Mouse (Mus musculus) liver, embryonic 13.5 days (tissue): ENCODE data around the gene Cd164l2. TPM values are rescaled to one million over a fixed set of nuclear protein-coding genes. Genes with fewer than 3 reads are reported as not detected.

ENCODE experiments used
- ATAC-seq: fragments of 200-750 bp; cut with Nextera tagmentation; 2 replicates; pipeline ENCODE4 v1.8.0; 2017; ENCODE audit warnings: low read depth, mild to moderate bottlenecking, moderate number of reproducible peaks, moderate library complexity
- DNase-seq: peaks from one replicate; pipeline ENCODE4 v3.0.0; 2022
- H3K27ac ChIP-seq: fragments of 300-500 bp; sonication (generic); 2 replicates; pipeline ENCODE4 v1.5.1; 2015; ENCODE audit warnings: moderate library complexity, mild to moderate bottlenecking, inconsistent platforms
- H3K27me3 ChIP-seq: fragments of 300-500 bp; sonication (generic); 2 replicates; pipeline ENCODE4 v1.6.1; 2015; ENCODE audit warnings: mild to moderate bottlenecking, inconsistent platforms
- H3K36me3 ChIP-seq: fragments of 300-500 bp; sonication (generic); 2 replicates; pipeline ENCODE4 v1.6.1; 2015; ENCODE audit warnings: mild to moderate bottlenecking, inconsistent platforms
- H3K4me1 ChIP-seq: fragments of 300-500 bp; sonication (generic); replicated peaks from 2 replicates; pipeline ENCODE4 v1.6.1; 2015; ENCODE audit warnings: inconsistent platforms
- H3K4me2 ChIP-seq: fragments of 300-500 bp; sonication (generic); 2 replicates; pipeline ENCODE4 v1.6.1; 2015; ENCODE audit warnings: inconsistent platforms, mild to moderate bottlenecking, moderate library complexity
- H3K4me3 ChIP-seq: fragments of 300-500 bp; sonication (generic); replicated peaks from 2 replicates; pipeline ENCODE4 v1.5.1; 2015; ENCODE audit warnings: mild to moderate bottlenecking, inconsistent platforms
- H3K9ac ChIP-seq: fragments of 300-500 bp; sonication (generic); 2 replicates; pipeline ENCODE4 v1.6.1; 2015; ENCODE audit warnings: mild to moderate bottlenecking, inconsistent platforms
- H3K9me3 ChIP-seq: fragments of 300-500 bp; sonication (generic); replicated peaks from 2 replicates; pipeline ENCODE4 v1.6.1; 2016; ENCODE audit warnings: inconsistent platforms
- WGBS: fragments of 180-500 bp; shearing (Covaris S2); methylation state at CpG from one replicate; pipeline ENCODE4 v1.1.7; 2015; ENCODE audit not compliant: insufficient replicate concordance; 5-methylcytosine and 5-hydroxymethylcytosine counted together
- polyA plus RNA-seq: library from polyadenylated mRNA; unstranded; fragments of >200 nt; fragmentation: Nextera tagmentation; extraction: Ambion mirVana; gene quantifications from 2 replicates; pipeline ENCODE4 v1.2.1, GENCODE M21; 2015

Gene Cd164l2
- polyA plus RNA-seq, 1 experiment from 2014 or later: 0.20 TPM

GRCm38 (mm10) chr4:133257798-133258408, 46.0 kb downstream of the Cd164l2 start:
- H3K27me3 ChIP-seq: peaks cover 44% of the 10 kb centered on the region

GRCm38 (mm10) chr4:133261641-133262374, 49.9 kb downstream of the Cd164l2 start:
- no peak overlapping the region for H3K27ac ChIP-seq
- 52% methylated on average over 10 of the region's 10 CpGs for WGBS
- no peak for ATAC-seq

More at GRCm38 (mm10) chr4:133257798-133258408, 46.0 kb downstream of the Cd164l2 start:
- H3K4me2 ChIP-seq: no peak overlapping the region
- H3K36me3 ChIP-seq: no peaks in the 10 kb centered on the region
- H3K4me3 ChIP-seq: no peak overlapping the region
- H3K9ac ChIP-seq: no peak overlapping the region
- ATAC-seq: 0 out of 2 replicates have a peak, but pooled peaks have one; percentile 22
- 59% methylated on average over 12 of the region's 12 CpGs for WGBS
- DNase-seq: no peak
- no peaks in the 10 kb centered on the region for H3K9me3 ChIP-seq
- H3K4me1 ChIP-seq: peaks cover 21% of the 10 kb centered on the region
- no peak overlapping the region for H3K27ac ChIP-seq

GRCm38 (mm10) chr4:133262375-133262765, 50.4 kb downstream of the Cd164l2 start:
- Histone ChIP-seq H3K9me3 (no peaks in the 10 kb centered on the region), H3K9ac (no peak overlapping the region), H3K4me3 (no peak overlapping the region), H3K4me1 (peaks cover 20% of the 10 kb centered on the region), H3K27me3 (peaks cover 14% of the 10 kb centered on the region; the same call in 1 of the 2 replicates), H3K4me2 (no peak overlapping the region), H3K36me3 (peaks cover 32% of the 10 kb centered on the region), H3K27ac (no peak overlapping the region)
- 46% methylated on average over 7 of the region's 7 CpGs for WGBS
- no peak for ATAC-seq
- no peak for DNase-seq

More at GRCm38 (mm10) chr4:133261641-133262374, 49.9 kb downstream of the Cd164l2 start:
- Histone ChIP-seq H3K36me3 (peaks cover 26% of the 10 kb centered on the region), H3K4me2 (no peak overlapping the region), H3K9me3 (no peaks in the 10 kb centered on the region), H3K27me3 (peaks cover 20% of the 10 kb centered on the region), H3K9ac (no peak overlapping the region), H3K4me1 (peaks cover 21% of the 10 kb centered on the region), H3K4me3 (no peak overlapping the region)
- DNase-seq: no peak

- peaks cover 9% of the 10 kb centered on the region; the same call in 1 of the 2 replicates for H3K27me3 ChIP-seq
- H3K4me2 ChIP-seq: no peak within 1 kb of the TSS
- H3K4me3 ChIP-seq: no peak within 1 kb of the TSS
- H3K9me3 ChIP-seq: no peaks in the 10 kb centered on the region
- DNase-seq (no peak), ATAC-seq (no peak)
- 32% methylated on average over 7 of the region's 7 CpGs for WGBS
- no peak within 1 kb of the TSS for H3K9ac ChIP-seq
- H3K36me3 ChIP-seq: peaks cover 37% of the 10 kb centered on the region
- H3K4me1 ChIP-seq: peaks cover 16% of the 10 kb centered on the region
- H3K27ac ChIP-seq: no peak within 1 kb of the TSS
These were observed 51.0 kb downstream of the Cd164l2 start, which contains the start of gene Sytl1 for GRCm38 (mm10) chr4:133262882-133263281. Gene Sytl1 (minus strand): TSS chr4:133263113.

GRCm38 (mm10) chr4:133263756-133264155, 51.8 kb downstream of the Cd164l2 start:
- Histone ChIP-seq H3K4me1 (peaks cover 15% of the 10 kb centered on the region), H3K9ac (no peak overlapping the region), H3K27me3 (0 out of 2 replicates have a peak, but pooled peaks cover 3% of the 10 kb centered on the region), H3K36me3 (peaks cover 46% of the 10 kb centered on the region), H3K4me3 (no peak overlapping the region), H3K4me2 (no peak overlapping the region), H3K27ac (no peak overlapping the region), H3K9me3 (no peaks in the 10 kb centered on the region)
- 70% methylated on average over 5 of the region's 5 CpGs for WGBS
- DNase-seq: no peak
- ATAC-seq: no peak

- DNase-seq: no peak
- H3K9ac ChIP-seq: no peak overlapping the region
- no peaks in the 10 kb centered on the region for H3K9me3 ChIP-seq
- ATAC-seq: no peak
- H3K4me3 ChIP-seq: no peak overlapping the region
- WGBS: 72% methylated on average over 2 of the region's 2 CpGs
- H3K4me2 ChIP-seq: no peak overlapping the region
- no peaks in the 10 kb centered on the region for H3K27me3 ChIP-seq
- peaks cover 15% of the 10 kb centered on the region for H3K4me1 ChIP-seq
- peaks cover 54% of the 10 kb centered on the region for H3K36me3 ChIP-seq
- no peak overlapping the region for H3K27ac ChIP-seq
These were observed 52.6 kb downstream of the Cd164l2 start for GRCm38 (mm10) chr4:133264559-133264958.

GRCm38 (mm10) chr4:133265297-133265696, 53.4 kb downstream of the Cd164l2 start:
- Histone ChIP-seq H3K4me1 (peaks cover 15% of the 10 kb centered on the region), H3K36me3 (peaks cover 61% of the 10 kb centered on the region), H3K27ac (no peak overlapping the region), H3K4me3 (no peak overlapping the region), H3K9ac (no peak overlapping the region), H3K27me3 (no peaks in the 10 kb centered on the region), H3K9me3 (no peaks in the 10 kb centered on the region), H3K4me2 (no peak overlapping the region)
- DNase-seq (no peak), ATAC-seq (no peak)
- WGBS: 85% methylated on average over 3 of the region's 3 CpGs

- ATAC-seq: no peak
- DNase-seq: no peak
- no peak overlapping the region for H3K4me3 ChIP-seq
- 84% methylated on average over 4 of the region's 4 CpGs for WGBS
- peaks cover 66% of the 10 kb centered on the region for H3K36me3 ChIP-seq
- no peak overlapping the region for H3K4me2 ChIP-seq
- no peaks in the 10 kb centered on the region for H3K27me3 ChIP-seq
- H3K9ac ChIP-seq: no peak overlapping the region
- no peak overlapping the region for H3K27ac ChIP-seq
- no peaks in the 10 kb centered on the region for H3K9me3 ChIP-seq
- H3K4me1 ChIP-seq: peaks cover 15% of the 10 kb centered on the region
These were observed 53.8 kb downstream of the Cd164l2 start for GRCm38 (mm10) chr4:133265759-133266158.

- Histone ChIP-seq H3K4me3 (no peak overlapping the region), H3K27me3 (no peaks in the 10 kb centered on the region), H3K9ac (no peak overlapping the region), H3K4me1 (peaks cover 15% of the 10 kb centered on the region), H3K27ac (no peak overlapping the region), H3K9me3 (no peaks in the 10 kb centered on the region), H3K4me2 (no peak overlapping the region), H3K36me3 (peaks cover 69% of the 10 kb centered on the region)
- 87% methylated on average over 12 of the region's 12 CpGs for WGBS
- DNase-seq (no peak), ATAC-seq (no peak)
These were observed 54.4 kb downstream of the Cd164l2 start for GRCm38 (mm10) chr4:133266248-133266880.

GRCm38 (mm10) chr4:133268931-133269330, 57.0 kb downstream of the Cd164l2 start:
- ATAC-seq: no peak
- H3K9ac ChIP-seq: no peak overlapping the region
- WGBS: 83% methylated on average over 3 of the region's 3 CpGs
- H3K9me3 ChIP-seq: no peaks in the 10 kb centered on the region
- no peak overlapping the region for H3K27ac ChIP-seq
- H3K27me3 ChIP-seq: no peaks in the 10 kb centered on the region
- H3K4me1 ChIP-seq: peaks cover 9% of the 10 kb centered on the region
- no peak for DNase-seq
- H3K4me3 ChIP-seq: no peak overlapping the region
- H3K36me3 ChIP-seq: peaks cover 76% of the 10 kb centered on the region
- no peak overlapping the region for H3K4me2 ChIP-seq

- Histone ChIP-seq H3K27me3 (no peaks in the 10 kb centered on the region), H3K9ac (no peak overlapping the region), H3K9me3 (no peaks in the 10 kb centered on the region), H3K27ac (peak overlapping the region; percentile 36; the same call in 1 of the 2 replicates), H3K4me1 (peaks cover 10% of the 10 kb centered on the region), H3K4me3 (no peak overlapping the region), H3K36me3 (peaks cover 78% of the 10 kb centered on the region), H3K4me2 (no peak overlapping the region)
- DNase-seq (no peak), ATAC-seq (no peak)
- 88% methylated on average over 3 of the region's 3 CpGs for WGBS
These were observed 57.7 kb downstream of the Cd164l2 start for GRCm38 (mm10) chr4:133269596-133269995.
